Mouse (Mus musculus) stomach, postnatal 0 days (tissue): ENCODE measurements around the gene Nosip. TPM values are rescaled to one million over a fixed set of nuclear protein-coding genes. Genes with fewer than 3 reads are reported as not detected.
A peak's percentile ranks its signal among the peaks of the same experiment; 100 is the strongest.

ENCODE experiments used
- ATAC-seq: fragments of 200-750 bp; cut with Nextera tagmentation; 2 replicates; pipeline ENCODE4 v1.8.0; 2017; ENCODE audit not compliant: low FRiP score, low TSS enrichment
- DNase-seq: peaks from one replicate; pipeline ENCODE4 v3.0.0-alpha.2; 2016; ENCODE audit warnings: low spot score
- H3K27ac ChIP-seq: fragments of 300-500 bp; sonication (generic); replicated peaks from 2 replicates; pipeline ENCODE4 v1.5.1; 2014; ENCODE audit warnings: mild to moderate bottlenecking, control low read depth
- H3K27me3 ChIP-seq: fragments of 300-500 bp; sonication (generic); 2 replicates; pipeline ENCODE4 v1.6.1; 2014; ENCODE audit warnings: low read length; ENCODE audit not compliant: control insufficient read depth, insufficient read depth
- H3K36me3 ChIP-seq: fragments of 300-500 bp; sonication (generic); 2 replicates; pipeline ENCODE4 v1.6.1; 2014; ENCODE audit warnings: low read length, mixed read lengths; ENCODE audit not compliant: control insufficient read depth, insufficient read depth
- H3K4me1 ChIP-seq: fragments of 300-500 bp; sonication (generic); replicated peaks from 2 replicates; pipeline ENCODE4 v1.6.1; 2014; ENCODE audit warnings: antibody characterized with exemption; ENCODE audit not compliant: control insufficient read depth, insufficient read depth
- H3K4me2 ChIP-seq: fragments of 300-500 bp; sonication (generic); replicated peaks from 2 replicates; pipeline ENCODE4 v1.6.1; 2014; ENCODE audit warnings: low read depth, mild to moderate bottlenecking, control low read depth, moderate library complexity
- H3K4me3 ChIP-seq: fragments of 300-500 bp; sonication (generic); 2 replicates; pipeline ENCODE4 v1.5.1; 2014; ENCODE audit warnings: low read depth, low read length, control low read depth
- H3K9ac ChIP-seq: fragments of 300-500 bp; sonication (generic); 2 replicates; pipeline ENCODE4 v1.6.1; 2014; ENCODE audit warnings: mild to moderate bottlenecking, low read length, control low read depth, mixed read lengths
- H3K9me3 ChIP-seq: fragments of 300-500 bp; sonication (generic); 2 replicates; pipeline ENCODE4 v1.6.1; 2016; ENCODE audit warnings: low read length; ENCODE audit not compliant: control insufficient read depth
- CTCF ChIP-seq: IDR thresholded peaks from 2 replicates; pipeline ENCODE4 v1.5.1; 2016; ENCODE audit warnings: antibody characterized with exemption, low read depth, mild to moderate bottlenecking, moderate library complexity
- EP300 ChIP-seq: optimal IDR thresholded peaks from 2 replicates; pipeline ENCODE3; 2016; ENCODE audit warnings: antibody characterized with exemption
- WGBS: fragments of 180-500 bp; shearing (Covaris S2); extraction: QIAGEN DNeasy Blood & Tissue Kit; methylation state at CpG from one replicate; pipeline ENCODE4 v1.1.7; 2014; 5-methylcytosine and 5-hydroxymethylcytosine counted together
- polyA plus RNA-seq: library from polyadenylated mRNA; unstranded; fragments of >200 nt; fragmentation: Nextera tagmentation; extraction: Ambion mirVana; gene quantifications from 2 replicates; pipeline ENCODE4 v1.2.1, GENCODE M21; 2015

The Nosip gene
- polyA plus RNA-seq, 1 experiment from 2014 or later: 44.1 TPM

DNA sequence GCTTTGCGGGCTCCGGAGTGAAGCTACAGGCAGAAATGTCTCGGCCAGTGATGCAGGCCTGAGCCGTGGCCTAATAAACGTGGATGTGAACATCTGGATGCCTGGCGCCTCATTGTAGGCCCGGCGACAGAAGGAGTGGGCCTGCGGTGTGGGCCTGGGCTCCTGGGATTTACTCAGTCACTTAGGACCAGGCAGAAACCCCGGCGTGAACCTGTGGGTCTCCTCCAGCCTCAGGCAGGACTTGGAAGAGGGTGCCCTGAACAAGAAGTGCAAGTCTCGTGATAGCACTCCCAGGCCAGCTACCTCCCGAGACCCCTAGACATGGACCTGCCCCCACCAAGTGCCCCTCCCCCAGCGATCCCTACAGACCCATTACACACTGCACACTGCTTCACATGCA is 15.1 kb downstream of the Nosip start:
- H3K9me3 ChIP-seq: no peaks in the 10 kb centered on the region
- TF ChIP-seq CTCF: no peak
- TF ChIP-seq EP300: no peak
- no peak overlapping the region for H3K4me2 ChIP-seq
- no peak overlapping the region for H3K4me3 ChIP-seq
- no peaks in the 10 kb centered on the region for H3K4me1 ChIP-seq
- no peak overlapping the region for H3K27ac ChIP-seq
- no peaks in the 10 kb centered on the region for H3K27me3 ChIP-seq
- DNase-seq: no peak
- no peak overlapping the region for H3K9ac ChIP-seq
- 87% methylated on average over 14 of the region's 14 CpGs for WGBS
- no peak for ATAC-seq
- peaks cover 9% of the 10 kb centered on the region; the same call in 1 of the 2 replicates for H3K36me3 ChIP-seq

DNA sequence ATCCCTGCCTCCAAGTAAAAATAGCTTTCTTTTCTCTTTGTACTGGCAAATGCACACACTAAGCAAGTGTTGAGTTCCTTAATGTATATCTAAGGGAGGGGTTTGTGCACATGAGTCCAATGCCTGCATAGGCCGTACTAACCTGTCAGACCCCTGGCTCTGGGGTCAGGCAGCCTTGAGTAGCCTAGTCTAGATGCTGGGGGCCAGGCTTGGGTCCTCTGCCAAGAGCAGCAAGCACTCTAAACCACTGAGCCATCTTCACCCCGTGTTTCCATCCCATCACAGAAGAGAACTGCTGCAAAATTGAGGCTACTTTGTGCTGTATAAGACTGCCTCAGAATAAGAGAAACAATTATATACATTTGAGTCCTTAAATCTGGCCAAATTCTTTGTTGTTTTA is 15.6 kb downstream of the Nosip start:
- ATAC-seq: no peak
- H3K36me3 ChIP-seq: peaks cover 9% of the 10 kb centered on the region; the same call in 1 of the 2 replicates
- no peaks in the 10 kb centered on the region for H3K9me3 ChIP-seq
- WGBS: 89% methylated on average over 2 of the region's 2 CpGs
- H3K4me1 ChIP-seq: no peaks in the 10 kb centered on the region
- H3K27me3 ChIP-seq: no peaks in the 10 kb centered on the region
- H3K4me3 ChIP-seq: no peak overlapping the region
- DNase-seq: no peak
- H3K27ac ChIP-seq: no peak overlapping the region
- no peak for TF ChIP-seq EP300
- TF ChIP-seq CTCF: no peak
- no peak overlapping the region for H3K9ac ChIP-seq
- no peak overlapping the region for H3K4me2 ChIP-seq

- H3K27me3 ChIP-seq: no peaks in the 10 kb centered on the region
- 28% methylated on average over 9 of the region's 9 CpGs for WGBS
- no peak overlapping the region for H3K9ac ChIP-seq
- H3K36me3 ChIP-seq: peaks cover 9% of the 10 kb centered on the region; the same call in 1 of the 2 replicates
- no peak for ATAC-seq
- no peak overlapping the region for H3K4me3 ChIP-seq
- H3K9me3 ChIP-seq: no peaks in the 10 kb centered on the region
- no peaks in the 10 kb centered on the region for H3K4me1 ChIP-seq
- H3K4me2 ChIP-seq: no peak overlapping the region
- peak; percentile 90 for TF ChIP-seq CTCF
- TF ChIP-seq EP300: no peak
- no peak overlapping the region for H3K27ac ChIP-seq
- peak; percentile 74 for DNase-seq
Measured at GRCm38 (mm10) chr7:45078513-45078912, 16.3 kb downstream of the Nosip start.

- TF ChIP-seq EP300: no peak
- TF ChIP-seq CTCF: peak; percentile 96
- no peaks in the 10 kb centered on the region for H3K9me3 ChIP-seq
- ATAC-seq (peak; percentile 33; the same call in 1 of the 2 replicates), DNase-seq (peak; percentile 90)
- H3K27me3 ChIP-seq: no peaks in the 10 kb centered on the region
- H3K4me3 ChIP-seq: no peak overlapping the region
- H3K36me3 ChIP-seq: peaks cover 9% of the 10 kb centered on the region; the same call in 1 of the 2 replicates
- no peak overlapping the region for H3K9ac ChIP-seq
- WGBS: under 1% methylated on average over 10 of the region's 10 CpGs
- H3K27ac ChIP-seq: no peak overlapping the region
- H3K4me2 ChIP-seq: no peak overlapping the region
- no peaks in the 10 kb centered on the region for H3K4me1 ChIP-seq
Measured at GRCm38 (mm10) chr7:45079856-45080255, 17.6 kb downstream of the Nosip start.

DNA sequence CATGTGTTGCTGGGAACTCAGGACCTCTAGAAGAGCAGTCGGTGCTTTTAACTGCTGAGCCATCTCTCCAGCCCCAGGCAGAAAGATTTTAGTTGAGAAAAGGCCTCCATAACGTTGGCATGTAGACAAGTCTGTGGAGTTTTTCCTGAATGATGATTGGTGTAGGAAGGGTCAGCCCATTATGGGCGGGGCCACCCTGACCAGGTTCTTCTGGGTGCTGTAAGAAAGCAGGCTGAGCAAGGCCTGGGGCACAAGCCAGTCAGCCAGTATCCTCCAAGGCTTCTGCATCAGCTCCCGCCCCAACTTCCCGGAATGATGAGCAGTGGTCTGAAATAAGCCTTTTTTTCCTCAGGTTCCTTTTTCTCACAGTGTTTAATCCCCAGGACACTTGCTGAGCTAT is 18.8 kb downstream of the Nosip start:
- peaks cover 7% of the 10 kb centered on the region; the same call in 1 of the 2 replicates for H3K36me3 ChIP-seq

DNA sequence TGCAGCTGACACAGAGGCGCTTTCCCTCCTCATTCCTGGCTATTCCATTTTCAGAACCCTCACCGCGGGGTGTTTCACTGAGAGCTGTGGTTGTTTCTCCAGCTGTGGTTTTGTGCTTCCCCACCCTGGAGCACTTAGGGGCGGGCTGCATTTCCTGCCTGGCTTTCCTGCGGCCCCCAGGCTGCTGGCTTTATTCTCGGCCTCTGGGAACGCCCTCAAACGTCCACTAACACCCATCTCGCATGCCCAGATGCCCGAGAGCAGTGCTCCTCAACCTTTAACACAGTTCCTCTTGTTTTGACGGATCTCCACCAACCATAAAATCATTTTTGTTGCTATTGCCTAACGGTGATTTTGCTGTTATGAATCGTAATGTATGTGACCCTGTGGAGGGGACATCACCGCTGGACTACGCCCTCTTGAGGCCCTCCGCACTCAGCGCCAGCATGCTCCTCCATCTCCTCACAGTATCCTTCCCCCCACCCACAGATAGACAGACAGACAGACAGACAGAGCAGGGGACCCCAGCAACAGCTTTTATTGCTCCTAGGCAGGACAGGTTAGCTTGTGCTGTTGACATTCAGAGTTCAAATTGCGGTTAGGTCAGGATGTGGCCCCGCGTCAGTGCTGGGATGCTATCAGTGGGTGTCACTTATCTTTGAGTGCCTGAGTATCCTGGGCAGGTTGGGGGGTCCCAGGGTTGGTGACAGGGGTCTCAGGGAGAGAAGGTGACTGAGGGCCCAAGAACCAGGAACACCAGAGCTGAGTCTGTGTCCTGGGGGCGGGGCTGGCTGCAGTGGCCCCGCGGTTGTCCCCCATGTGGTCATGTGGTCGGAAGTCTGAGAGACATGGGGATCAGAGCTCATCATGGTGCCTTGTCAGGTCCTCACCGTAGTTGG is 20.4 kb downstream of the Nosip start:
- Histone ChIP-seq H3K4me2 (no peak overlapping the region), H3K4me1 (no peaks in the 10 kb centered on the region), H3K9me3 (no peaks in the 10 kb centered on the region), H3K36me3 (peaks cover 3% of the 10 kb centered on the region; the same call in 1 of the 2 replicates), H3K9ac (no peak overlapping the region), H3K4me3 (no peak overlapping the region), H3K27me3 (no peaks in the 10 kb centered on the region), H3K27ac (peak overlapping the region; percentile 58)
- DNase-seq (no peak), ATAC-seq (no peak)
- 71% methylated on average over 25 of the region's 25 CpGs for WGBS
- TF ChIP-seq CTCF: 0 out of 2 replicates have a peak, but pooled peaks have one; percentile 17
- TF ChIP-seq EP300: no peak

More for the DNA sequence above, 18.8 kb downstream of the Nosip start:
- Histone ChIP-seq H3K27me3 (no peaks in the 10 kb centered on the region), H3K4me3 (no peak overlapping the region), H3K9ac (0 out of 2 replicates have a peak overlapping the region, but pooled peaks have one; percentile 8), H3K4me1 (no peaks in the 10 kb centered on the region), H3K27ac (no peak overlapping the region), H3K9me3 (no peaks in the 10 kb centered on the region), H3K4me2 (no peak overlapping the region)
- no peak for DNase-seq
- WGBS: 45% methylated on average over 5 of the region's 5 CpGs
- ATAC-seq: no peak; the same call in 1 of the 2 replicates
- TF ChIP-seq CTCF (no peak), EP300 (no peak)
